Mouse (Mus musculus) urinary bladder, postnatal 36 days (tissue): ENCODE data around the gene Lipc.

ENCODE experiments used
- DNase-seq, 2 experiments: peaks; one replicate each; pipeline ENCODE4 v3.0.0; 2022; ENCODE audit warnings: low spot score in 2 of 2, mixed read lengths in 1 of 2

Lipc gene

DNA sequence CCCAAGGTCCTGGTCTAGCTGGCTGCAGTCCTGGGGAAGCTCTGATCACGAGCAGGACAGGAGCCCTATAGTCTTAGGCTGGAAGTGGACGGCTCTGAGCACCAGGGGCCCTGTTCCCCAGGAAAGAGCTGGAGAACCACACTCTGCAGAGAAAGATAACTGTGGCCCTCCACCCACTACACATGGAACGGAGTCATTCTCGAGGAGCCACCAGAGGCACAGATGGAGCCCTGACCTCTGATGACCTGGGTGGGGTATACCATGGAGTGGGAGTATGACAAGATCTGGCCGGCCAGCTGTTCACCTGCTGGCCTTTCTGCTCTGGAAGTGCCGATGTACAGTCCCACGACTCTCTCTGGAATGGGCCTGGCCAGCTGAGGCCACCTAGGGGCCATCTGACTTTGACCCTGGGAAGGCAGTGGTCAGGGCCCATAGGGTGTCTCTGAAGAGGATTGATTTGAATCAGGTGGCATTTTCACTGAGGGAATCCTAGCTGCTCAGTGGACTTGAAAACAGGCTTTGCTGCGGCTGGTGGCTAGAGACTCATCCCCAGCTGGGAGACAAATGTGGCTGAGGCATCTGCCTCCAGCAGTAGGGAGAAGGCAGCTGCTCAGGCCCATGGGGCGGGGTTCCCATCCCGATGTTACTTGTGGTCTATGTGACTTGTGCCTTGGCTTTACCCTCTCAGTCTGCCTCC, 37.2 kb downstream of the Lipc start:
- DNase-seq, result no peak

DNA sequence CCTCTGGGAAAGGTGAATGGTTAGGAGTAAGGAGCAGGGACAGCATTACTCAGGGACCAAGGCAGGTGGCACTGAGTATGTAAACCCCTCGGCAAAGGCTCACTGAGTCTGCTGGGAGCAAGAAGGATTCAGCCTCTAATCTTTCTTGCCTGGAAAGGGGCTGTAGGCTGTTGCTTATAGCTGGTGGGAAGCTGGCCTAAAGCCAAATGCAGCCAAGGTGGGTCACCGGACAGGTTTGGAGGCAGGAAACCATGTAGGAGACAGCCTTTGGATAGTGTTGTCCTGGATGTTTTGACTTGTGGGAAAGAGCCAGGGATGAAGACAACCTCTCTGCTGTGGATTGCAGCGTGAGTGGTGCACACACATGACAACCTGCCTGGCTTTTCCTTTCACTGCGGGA, 40.9 kb downstream of the Lipc start:
- no peak for DNase-seq

- DNase-seq, result no peak
These were observed 41.7 kb downstream of the Lipc start for GRCm38 (mm10) chr9:70910351-70910750.

- DNase-seq, result no peak
These were observed 49.0 kb downstream of the Lipc start for GRCm38 (mm10) chr9:70902821-70903730.

- DNase-seq, result no peak
These were observed 57.8 kb downstream of the Lipc start for GRCm38 (mm10) chr9:70894201-70894600.

GRCm38 (mm10) chr9:70893526-70893925, 58.5 kb downstream of the Lipc start:
- no peak for DNase-seq

DNA sequence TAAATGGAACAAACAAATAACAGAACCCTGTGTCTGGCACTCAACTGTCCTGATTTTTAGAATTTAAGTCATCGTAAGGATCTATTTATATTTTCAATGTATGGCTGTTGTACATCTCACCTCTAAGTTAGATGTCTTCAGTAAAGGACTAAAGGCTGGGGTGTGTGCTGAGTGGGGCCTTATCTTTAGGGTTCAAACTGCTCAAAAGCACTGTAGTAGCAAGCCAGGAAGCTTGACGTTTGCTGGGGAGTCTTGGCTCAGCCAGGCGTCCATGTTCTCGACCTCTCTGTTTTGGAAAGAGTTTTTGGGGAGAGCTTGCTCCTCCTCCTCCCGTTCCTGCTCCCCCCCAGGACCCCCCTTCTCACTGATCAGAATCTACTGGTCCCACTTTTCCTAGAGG, 59.4 kb downstream of the Lipc start:
- DNase-seq, result no peak

DNA sequence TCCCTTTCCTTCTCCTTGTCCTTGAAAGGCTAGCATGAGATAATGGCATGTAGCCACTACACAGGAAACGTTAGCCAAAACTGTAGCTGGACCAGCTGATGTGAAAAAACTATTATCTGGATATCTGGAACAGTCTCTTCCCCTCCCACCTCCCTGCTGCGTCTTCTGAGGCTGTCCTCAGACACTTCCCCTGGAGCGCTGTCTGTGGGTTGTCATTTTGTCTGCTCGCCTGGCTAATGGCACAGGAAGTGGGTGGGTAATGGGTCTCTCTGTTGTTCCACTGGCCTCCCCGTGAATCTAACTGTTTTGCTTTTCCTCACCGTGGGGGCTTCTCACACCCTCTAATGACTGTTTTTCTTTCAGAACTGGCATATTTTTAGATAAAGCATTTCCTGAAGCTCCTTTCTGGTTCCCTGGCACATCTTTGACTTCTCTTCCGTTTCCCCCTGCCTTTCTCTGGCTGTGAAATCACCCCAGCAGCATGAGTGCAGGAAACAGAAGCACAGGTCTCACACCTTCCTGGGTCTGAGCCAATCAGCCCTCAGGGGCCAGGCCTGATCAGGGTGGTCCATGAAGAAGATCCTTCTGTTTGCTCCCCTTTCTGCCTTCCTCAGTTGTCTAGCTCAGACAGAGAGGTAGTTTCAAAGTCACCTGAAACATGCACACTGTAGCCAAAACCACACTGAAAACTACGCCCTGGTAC, 60.4 kb downstream of the Lipc start:
- DNase-seq, result no peak

DNA sequence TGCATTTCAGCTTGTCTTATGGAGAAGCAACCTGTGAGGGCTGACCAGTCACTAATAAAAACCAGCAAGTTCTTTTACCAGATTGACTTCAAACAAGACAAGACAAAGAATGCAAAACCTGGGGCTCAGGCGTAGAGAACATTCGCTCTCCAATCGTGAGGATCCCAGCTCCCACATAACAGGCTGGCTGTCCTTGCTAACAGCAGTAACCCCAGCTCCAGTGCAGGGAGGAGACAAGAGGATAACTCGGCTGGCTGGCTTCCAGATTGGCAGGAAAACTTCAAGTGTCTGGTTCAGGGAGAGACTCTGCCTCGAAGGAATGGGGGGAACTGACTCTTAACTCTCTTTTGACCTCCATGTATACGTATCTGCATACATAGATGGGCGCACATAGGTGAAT, 61.3 kb downstream of the Lipc start:
- DNase-seq, result no peak

- peak; percentile 18 to 21 for DNase-seq
These were observed 63.1 kb downstream of the Lipc start for GRCm38 (mm10) chr9:70888969-70889368.

DNA sequence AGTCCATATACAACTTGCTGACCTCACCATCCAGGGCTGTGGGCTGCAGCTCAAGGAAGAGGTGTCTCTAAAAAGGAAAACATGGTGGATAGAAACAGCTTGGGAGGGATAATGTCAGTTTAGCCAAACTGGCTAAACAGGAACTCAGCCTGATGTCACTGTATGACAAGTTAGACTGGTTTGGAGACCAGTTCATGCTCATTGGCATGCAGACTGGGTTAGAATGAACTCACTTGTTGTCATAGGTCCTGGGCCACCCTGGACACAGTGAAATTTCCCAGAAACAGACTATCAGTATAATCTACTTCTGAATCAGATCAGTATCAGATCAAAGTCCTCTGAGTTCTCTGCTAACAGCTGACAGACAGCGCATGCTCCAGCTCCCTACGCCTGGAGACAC, 63.5 kb downstream of the Lipc start:
- peak; percentile 53 to 70 for DNase-seq

DNA sequence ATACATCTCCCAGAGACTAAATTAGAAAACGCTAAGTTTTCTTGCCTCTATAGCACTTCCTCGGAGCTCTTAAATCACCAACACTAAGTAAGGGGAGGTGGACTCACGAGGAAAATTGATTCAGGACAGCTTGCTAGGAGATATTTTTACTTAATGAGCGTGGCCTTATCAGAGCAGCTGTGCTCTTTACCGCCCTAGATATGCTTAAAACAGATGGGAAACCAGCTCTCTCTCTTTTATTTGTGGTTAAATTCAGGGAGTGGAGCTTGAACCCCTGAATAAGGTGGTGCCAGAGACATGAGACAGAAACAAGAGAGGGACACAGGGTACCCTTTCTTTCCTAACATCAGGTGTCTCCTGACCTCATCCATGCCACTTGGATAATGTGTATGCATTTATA, 70.0 kb downstream of the Lipc start:
- no peak for DNase-seq

DNA sequence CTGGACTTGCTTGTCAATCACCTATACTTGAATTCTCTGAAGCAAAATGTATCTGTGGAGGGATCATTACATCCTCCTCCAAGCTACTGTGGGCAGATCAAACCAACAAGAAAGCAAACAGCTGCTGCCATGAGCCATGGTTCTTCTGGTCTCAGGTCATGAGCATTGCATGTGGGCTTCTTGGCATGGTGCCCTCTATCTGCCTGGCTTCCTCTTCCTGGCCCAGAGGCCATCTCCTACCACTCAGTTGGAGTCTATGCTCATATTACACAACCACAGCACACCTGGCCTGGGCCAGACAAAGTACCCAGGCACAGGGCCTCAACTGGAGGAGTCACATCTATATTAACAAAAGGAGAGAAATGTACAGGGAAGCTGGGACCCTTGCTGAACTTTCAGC, 73.2 kb downstream of the Lipc start:
- DNase-seq, result no peak

DNA sequence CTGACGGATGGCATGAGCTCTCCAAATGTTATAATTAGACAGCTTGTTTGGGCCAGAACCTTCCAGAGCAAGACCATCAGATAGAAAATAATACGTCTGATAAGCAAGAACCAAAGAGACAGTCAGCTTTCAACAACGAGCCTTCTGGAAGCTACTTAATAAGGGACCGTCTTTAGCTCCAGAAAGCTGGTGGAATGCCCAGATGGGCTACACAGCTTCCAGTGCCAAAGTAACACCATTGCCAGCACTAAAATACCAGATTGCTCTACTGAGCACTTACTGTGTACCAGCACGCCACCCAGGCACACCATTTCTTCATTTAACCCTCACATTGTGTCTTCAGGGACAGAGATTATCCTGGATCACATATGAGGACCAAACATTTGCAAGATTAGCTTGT, 73.9 kb downstream of the Lipc start:
- no peak for DNase-seq

DNA sequence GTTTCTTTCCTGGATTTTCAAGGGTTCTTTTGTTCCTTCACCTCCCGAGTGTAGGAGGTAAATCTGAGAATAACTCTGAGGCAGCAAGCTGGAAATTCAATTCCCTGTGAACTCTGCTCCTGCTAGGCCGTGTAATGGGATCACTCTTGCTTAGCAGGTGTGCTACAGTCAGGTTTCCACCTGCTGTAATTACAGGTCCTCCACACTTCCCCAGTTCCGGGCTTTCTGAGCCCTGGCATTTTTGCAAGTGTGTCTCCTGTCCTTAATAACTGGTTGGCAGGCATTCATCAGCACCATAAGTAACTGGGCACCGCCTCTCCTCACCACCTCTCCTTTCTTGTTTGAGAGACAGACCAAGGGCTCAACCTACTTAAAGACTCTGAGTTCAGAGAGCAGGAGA, 76.5 kb downstream of the Lipc start:
- DNase-seq, result no peak

DNA sequence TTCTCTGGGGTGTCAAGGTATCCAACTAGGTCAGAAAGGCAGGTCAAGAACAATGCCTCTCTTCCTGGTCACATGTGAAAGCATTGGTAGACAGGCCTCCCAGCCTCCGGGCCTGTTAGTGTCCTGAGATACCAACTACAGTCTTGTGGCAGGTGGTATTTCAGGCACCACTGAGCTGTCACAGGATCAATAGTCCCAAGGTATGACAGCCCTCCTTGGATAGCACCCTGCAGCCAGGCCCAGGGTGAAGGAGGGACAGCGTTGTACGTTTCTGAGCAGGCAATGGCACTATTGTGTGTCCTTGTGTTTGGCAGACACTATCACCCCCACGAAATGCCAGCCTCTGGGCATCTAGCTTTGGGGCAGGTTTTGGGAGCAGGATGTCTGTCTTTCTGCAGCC, 77.0 kb downstream of the Lipc start:
- no peak for DNase-seq

DNA sequence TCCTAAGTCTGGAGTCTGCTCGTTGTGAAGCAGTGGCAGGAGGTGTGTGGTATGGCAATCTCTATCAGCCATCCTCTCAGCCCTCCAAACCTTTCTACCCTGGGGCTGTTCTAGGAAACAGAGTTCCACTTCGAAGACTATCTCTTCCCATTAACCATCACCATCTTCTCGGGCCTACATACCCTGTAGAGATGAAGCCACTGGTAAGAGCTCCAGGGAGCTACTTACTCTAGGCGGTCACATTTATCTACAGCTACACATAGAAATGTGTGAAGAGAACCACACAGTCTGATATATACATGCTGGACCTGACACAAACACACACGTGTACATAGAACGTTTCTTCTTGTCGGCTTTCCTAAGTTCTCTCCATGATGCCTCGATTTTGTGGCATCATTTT, 79.4 kb downstream of the Lipc start:
- no peak for DNase-seq

DNA sequence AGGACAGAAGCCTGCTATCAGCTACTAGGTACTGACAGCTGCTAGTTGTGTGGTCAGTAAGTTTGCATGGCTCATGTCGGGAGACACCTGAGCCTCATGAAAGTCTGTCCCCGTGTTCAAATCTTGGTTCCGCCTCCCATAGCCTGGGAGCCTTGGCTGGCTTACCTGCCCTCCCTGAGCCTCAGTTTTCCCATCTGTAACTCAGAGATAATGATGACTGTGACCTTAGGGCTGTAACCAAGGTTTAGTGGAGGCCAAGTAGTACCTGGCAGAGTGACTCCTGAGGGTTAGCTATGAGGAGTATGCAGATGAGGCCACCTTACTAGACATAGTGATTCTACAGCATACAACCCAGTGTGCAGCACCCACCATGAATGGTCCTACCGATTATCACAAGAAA, 81.7 kb downstream of the Lipc start:
- DNase-seq, result no peak

GRCm38 (mm10) chr9:70869169-70869873, 82.7 kb downstream of the Lipc start:
- DNase-seq, result no peak

DNA sequence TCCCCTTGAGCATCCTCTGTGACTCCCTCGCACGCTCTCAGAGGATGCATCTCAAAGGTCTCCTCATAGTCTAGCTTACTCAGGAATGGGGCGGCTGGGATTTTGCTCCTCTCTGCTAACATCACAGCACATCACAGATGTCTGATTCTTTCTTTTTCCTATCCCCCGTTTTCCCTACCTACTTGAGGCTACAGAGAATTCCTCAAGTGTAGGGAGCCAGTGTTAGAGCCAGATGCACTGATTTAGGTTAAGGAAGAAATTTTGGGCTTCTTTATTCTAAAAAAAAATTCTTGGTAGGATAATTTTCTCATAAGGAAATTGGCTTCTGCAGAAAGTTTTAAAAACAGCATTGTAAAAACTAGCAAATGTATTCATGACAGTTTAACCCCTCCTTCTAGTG, 84.6 kb downstream of the Lipc start:
- DNase-seq, result no peak

DNA sequence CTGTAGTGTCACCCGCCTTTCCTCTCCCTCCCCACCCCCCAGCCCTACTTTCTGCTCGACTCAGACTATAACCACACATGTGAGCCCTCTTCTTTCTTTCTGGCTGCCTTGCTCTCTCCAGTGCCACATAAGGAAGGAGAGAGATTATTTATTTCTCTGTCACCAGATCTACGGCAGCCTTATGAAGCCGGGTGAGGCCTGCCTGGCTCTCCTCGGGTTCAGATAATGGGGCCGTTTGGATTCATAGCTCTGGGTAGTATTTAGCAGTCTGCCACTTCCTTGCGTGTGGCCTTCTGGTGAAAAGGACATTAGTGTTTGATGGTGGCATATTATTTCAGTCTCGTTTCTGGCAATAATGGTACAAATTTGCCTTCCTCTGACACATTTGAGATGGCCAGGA, 88.0 kb downstream of the Lipc start:
- DNase-seq, result no peak

DNA sequence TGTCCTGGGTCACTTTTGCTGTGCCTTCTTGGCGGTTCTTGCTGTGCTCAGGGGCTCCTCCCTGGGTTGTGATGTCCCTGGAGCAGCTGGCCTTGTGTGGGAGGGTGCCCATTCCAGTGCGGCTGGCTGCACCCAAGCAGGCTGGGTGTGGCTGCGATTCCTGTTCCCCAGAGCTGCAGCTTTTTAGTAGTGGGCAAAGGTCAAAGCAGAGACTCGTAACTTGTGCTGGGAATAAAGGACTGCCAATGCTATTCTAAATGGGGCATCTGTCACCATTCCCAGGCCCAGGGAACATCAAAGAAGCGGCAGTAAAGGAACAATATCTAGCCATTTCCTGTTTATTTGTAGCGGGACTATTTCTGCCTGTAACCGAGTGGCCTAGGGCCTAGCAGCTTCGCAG, 88.7 kb downstream of the Lipc start:
- peak in 1 of 2 experiments; percentile 59 for DNase-seq
